Mouse (Mus musculus): ENCODE measurements at regions not wholly inside any gene's neighbourhood (a gene's known extent, or its start where the extent isn't known, plus 50 kb on each side); places are given as distances from the start of the nearest gene placed in this dataset.

DNA sequence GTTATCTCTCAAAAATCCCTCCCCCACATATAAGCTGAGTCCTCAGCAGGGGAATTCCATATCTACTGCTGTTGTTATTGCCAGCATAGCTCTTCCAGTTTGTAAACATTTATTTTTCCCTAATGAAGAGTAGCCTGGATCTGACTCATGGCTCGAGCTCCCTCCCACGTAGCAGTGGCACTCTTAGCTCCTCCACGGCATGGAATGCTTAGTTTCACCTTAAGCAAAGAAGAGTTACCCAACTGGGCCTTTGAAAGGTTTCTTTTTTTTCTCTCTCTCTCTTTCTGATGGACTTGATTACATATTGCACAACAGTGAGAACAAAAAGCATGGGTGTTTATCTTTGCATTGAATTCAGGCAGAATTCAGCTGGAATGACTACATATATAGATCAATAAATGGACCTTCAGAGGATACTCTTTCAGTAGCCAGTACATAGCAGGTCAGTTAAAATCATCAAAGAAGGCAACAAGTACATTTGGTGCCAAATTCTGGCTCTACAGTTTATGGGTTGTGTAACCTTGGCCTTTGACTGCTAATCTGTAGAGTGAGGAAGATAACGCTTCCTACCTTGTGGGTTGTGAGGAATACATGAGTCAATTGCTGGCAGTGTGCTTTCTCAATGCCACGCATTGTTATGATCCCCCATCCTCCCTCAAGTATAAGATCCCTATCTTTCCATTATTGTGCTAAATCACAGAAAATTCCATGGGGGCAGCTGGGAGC is 126.2 kb upstream of the Acsl4 start:
- Histone ChIP-seq H3K4me2 (replicated peaks) (no peak overlapping the region), H3K27ac (no peak overlapping the region), H3K4me3 (replicated peaks) (no peak overlapping the region), H3K27me3 (replicated peaks) (no peaks in the 10 kb centered on the region), H3K36me3 (no peaks in the 10 kb centered on the region), H3K9ac (no peak overlapping the region), H3K4me1 (replicated peaks) (no peaks in the 10 kb centered on the region), H3K9me3 (no peaks in the 10 kb centered on the region)
- WGBS: 71% methylated on average over 5 of the region's 5 CpGs
- no peak for ATAC-seq

DNA sequence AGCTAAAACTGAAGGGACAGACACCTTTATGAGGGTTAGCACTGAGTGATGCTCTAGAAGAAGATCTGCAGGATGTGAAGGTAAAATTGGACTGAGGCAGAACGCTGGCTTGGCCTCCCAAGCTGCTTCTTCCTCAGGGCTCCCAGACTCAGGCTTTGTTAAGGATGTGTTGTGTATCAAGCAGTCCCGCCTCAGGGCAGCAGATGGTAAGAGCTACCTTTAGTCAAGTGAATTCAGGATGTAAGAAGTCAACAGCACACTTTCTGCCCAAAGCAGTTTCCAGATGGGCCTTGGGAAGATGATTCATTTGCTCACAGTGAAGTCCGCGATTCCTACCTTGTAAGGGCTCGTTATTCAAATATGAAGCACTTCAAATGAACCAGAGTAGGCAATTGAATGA is 126.9 kb upstream of the Acsl4 start:
- Histone ChIP-seq H3K4me1 (replicated peaks) (no peaks in the 10 kb centered on the region), H3K9me3 (no peaks in the 10 kb centered on the region), H3K27me3 (replicated peaks) (no peaks in the 10 kb centered on the region), H3K27ac (no peak overlapping the region), H3K4me3 (replicated peaks) (no peak overlapping the region), H3K36me3 (no peaks in the 10 kb centered on the region), H3K9ac (no peak overlapping the region), H3K4me2 (replicated peaks) (no peak overlapping the region)
- ATAC-seq: no peak
- 84% methylated on average over 5 of the region's 5 CpGs for WGBS

DNA sequence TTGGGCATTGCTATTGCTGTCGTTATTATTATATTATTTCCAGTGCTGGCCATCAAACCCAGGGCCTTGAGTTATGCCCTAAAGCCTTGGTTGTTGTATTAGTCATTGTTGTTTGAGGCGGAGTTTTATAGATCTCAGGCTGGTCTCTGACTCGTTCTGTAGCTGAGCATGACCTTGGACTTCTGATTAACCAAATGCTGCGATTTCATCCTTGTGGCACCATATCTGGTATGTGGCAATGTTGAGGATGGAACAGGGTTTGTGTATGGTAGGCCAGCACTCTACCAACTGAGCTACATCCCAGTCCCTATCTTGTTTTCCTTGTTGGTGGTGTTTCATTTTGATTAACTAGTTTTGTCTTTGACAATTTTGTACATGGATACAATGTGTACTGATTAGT is 130.7 kb upstream of the Acsl4 start:
- 66% methylated on average over 4 of the region's 4 CpGs for WGBS
- ATAC-seq: no peak
- H3K9ac ChIP-seq: no peak overlapping the region

DNA sequence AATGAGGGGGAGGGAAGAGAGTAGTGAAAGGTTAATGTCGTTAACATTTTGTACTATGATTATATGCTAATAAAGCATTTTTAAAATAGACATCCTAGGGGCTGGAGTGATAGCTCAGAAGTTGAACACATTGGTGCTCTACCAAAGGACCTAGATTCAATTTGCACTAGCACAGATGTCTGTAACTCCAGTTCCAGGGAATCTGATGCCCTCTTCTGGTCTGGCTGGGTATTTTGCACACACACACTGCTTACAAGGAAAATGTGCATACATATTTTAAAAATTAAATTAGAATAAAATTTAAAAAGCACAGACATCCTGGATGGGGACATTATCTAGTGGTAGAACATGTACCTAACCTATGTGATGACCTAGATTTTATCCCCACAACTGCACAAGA is 136.6 kb upstream of the Acsl4 start:
- no peaks in the 10 kb centered on the region for H3K4me1 ChIP-seq (replicated peaks)
- no peaks in the 10 kb centered on the region for H3K27me3 ChIP-seq (replicated peaks)
- no peak overlapping the region for H3K9ac ChIP-seq
- H3K4me3 ChIP-seq (replicated peaks): no peak overlapping the region
- no peak for ATAC-seq
- H3K27ac ChIP-seq: no peak overlapping the region
- no peaks in the 10 kb centered on the region for H3K9me3 ChIP-seq
- H3K4me2 ChIP-seq (replicated peaks): no peak overlapping the region
- no peaks in the 10 kb centered on the region for H3K36me3 ChIP-seq
- WGBS: 46% methylated on average over 1 of the region's 1 CpGs

More for the DNA sequence above, 130.7 kb upstream of the Acsl4 start:
- Histone ChIP-seq H3K4me3 (replicated peaks) (no peak overlapping the region), H3K9me3 (no peaks in the 10 kb centered on the region), H3K4me2 (replicated peaks) (no peak overlapping the region), H3K4me1 (replicated peaks) (no peaks in the 10 kb centered on the region), H3K36me3 (no peaks in the 10 kb centered on the region), H3K27me3 (replicated peaks) (no peaks in the 10 kb centered on the region), H3K27ac (no peak overlapping the region)

DNA sequence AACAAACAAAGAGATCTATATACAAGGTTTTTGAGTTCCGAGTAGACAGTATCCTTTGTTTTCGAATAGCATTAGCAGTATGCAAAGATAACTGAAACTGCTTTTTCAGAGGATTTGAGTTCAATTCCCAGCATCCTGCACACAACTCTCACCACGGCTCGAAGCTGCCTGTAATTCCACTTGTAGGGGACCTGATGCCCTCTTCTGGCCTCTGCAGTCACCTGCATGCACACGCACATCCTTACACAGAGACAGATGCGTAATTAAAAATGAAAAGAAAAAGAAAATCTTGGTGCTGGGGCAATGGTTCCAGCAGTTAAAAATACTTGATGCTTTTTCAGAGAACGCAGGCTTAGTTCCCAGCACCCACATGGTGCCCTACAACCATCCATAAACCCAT is 139.6 kb upstream of the Acsl4 start:
- Histone ChIP-seq H3K4me2 (replicated peaks) (no peak overlapping the region), H3K9me3 (no peaks in the 10 kb centered on the region), H3K27me3 (replicated peaks) (no peaks in the 10 kb centered on the region), H3K9ac (no peak overlapping the region), H3K4me1 (replicated peaks) (no peaks in the 10 kb centered on the region), H3K27ac (no peak overlapping the region), H3K4me3 (replicated peaks) (no peak overlapping the region), H3K36me3 (no peaks in the 10 kb centered on the region)
- no peak for ATAC-seq
- WGBS: 63% methylated on average over 7 of the region's 7 CpGs

DNA sequence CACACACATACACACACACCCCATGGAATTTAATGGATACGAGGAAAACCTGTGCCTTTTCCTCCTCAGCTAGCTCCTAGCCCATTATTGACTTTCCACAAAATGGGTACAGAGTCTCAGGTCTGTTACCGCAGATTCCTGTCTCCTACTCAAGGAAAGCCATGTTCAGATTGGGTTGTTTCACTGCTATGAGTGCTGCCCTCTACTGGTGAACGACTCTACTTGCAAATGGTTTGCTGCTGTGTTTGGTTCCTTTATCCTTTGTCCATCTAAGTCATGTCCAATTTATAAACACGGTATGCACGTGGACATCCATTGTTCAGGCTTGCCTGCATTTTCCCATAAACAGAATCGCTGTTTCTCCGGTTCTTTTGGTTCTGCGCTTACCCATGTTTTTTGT is 144.4 kb upstream of the Acsl4 start:
- ATAC-seq: no peak
- no peaks in the 10 kb centered on the region for H3K27me3 ChIP-seq (replicated peaks)
- no peak overlapping the region for H3K4me2 ChIP-seq (replicated peaks)
- H3K9me3 ChIP-seq: no peaks in the 10 kb centered on the region
- no peak overlapping the region for H3K27ac ChIP-seq
- no peaks in the 10 kb centered on the region for H3K36me3 ChIP-seq
- no peak overlapping the region for H3K4me3 ChIP-seq (replicated peaks)
- WGBS: 40% methylated on average over 8 of the region's 8 CpGs
- no peaks in the 10 kb centered on the region for H3K4me1 ChIP-seq (replicated peaks)
- H3K9ac ChIP-seq: no peak overlapping the region

DNA sequence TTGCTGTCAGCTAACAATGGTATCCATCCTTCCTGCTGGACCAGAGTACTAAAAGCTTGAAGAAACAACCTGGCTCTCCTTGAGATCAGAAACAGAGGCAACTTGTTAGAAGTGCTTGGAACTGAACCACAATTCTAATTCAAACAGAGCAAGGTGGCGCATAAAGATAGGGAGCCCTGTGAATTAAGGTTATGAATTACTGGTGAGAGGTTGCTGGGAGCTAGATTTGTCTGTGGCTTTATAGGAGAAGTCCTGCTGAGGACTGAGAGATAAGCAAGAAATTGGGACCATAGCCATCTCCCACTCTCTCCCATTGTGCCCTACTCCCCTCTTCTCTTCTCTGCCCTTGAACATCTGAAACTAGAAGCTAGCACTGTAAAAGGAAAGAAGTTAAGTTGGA is 145.2 kb upstream of the Acsl4 start:
- Histone ChIP-seq H3K4me1 (replicated peaks) (no peaks in the 10 kb centered on the region), H3K27ac (no peak overlapping the region), H3K36me3 (no peaks in the 10 kb centered on the region), H3K27me3 (replicated peaks) (no peaks in the 10 kb centered on the region), H3K4me3 (replicated peaks) (no peak overlapping the region), H3K4me2 (replicated peaks) (no peak overlapping the region), H3K9ac (no peak overlapping the region), H3K9me3 (no peaks in the 10 kb centered on the region)
- 100% methylated on average over 1 of the region's 1 CpGs for WGBS
- ATAC-seq: no peak

DNA sequence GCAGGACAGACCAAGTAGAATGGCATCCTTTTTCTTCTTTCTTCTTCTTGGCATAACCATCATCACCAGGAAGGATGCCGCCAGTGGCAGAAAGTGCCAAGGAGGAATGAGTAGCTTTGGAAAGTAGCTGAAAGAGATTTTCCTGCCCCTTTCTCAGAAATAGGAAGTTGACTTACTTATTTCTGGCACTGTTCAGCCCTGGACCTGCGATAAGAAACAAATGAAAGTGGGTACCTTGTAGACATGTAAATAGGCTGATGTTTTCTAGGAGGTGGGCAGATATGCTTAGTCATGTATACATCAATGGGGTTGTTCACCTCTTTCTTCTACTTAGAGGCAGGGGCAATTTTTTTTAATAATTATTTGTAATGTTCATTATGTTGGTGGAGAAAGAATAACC is 145.3 kb upstream of the Tmem164 start:
- Histone ChIP-seq H3K4me3 (replicated peaks) (no peak overlapping the region), H3K36me3 (no peaks in the 10 kb centered on the region), H3K4me1 (replicated peaks) (no peaks in the 10 kb centered on the region), H3K27ac (no peak overlapping the region), H3K9ac (no peak overlapping the region), H3K9me3 (no peaks in the 10 kb centered on the region), H3K4me2 (replicated peaks) (no peak overlapping the region), H3K27me3 (replicated peaks) (no peaks in the 10 kb centered on the region)
- WGBS: 90% methylated on average over 2 of the region's 2 CpGs
- no peak for ATAC-seq

DNA sequence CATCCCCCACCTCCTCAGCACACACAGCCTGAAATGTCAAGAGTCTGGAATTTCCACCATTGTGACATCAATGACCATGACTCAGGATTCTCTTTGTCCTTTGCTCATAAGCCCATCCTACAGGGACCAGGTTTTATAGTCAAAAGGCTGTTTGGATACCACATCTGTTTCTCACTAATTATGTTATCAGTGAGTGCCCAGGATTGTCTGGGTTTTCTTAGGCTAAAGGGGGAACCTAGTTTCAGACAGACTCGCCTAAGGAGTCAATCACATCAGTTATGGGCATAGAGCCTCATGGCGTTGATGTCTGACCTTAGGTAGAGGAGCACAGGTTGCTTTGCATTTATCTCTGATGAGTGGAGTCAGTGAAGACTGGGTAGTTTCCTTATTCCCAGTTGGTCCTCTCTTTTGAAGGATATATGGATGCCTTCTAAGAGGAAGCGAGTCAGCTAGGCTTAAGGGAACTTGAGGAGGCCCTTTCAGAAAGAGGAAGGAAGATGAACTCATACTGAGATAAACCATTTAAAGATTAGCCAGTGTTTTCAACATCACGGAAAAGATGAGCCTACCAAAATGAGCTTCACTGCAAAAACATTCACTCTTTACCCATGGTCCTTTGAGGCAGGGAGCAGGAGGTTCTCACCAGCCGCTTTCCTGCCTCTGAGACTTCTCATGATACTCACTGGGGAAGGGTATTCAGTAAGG is 143.8 kb upstream of the Tmem164 start:
- no peak overlapping the region for H3K4me2 ChIP-seq (replicated peaks)

DNA sequence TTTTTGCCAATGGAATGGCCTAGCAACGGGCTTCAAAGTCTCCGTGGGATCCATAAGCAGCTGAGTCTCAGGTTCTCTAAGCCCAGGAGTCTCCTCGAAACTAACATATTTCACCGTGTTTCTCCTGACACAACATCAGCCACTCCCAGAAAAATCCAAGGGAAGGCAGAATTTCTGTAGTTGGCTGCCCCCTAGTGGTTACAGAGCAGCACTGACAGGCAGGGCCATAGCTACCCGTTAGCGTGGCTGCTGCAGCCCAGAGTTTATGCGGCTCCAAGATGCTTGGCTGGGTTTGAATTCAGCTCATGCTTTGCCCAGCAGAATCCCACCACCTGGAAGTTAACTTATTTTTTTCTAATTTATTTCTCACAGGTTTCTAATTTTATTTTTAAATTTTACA is 140.9 kb upstream of the Tmem164 start:
- no peaks in the 10 kb centered on the region for H3K36me3 ChIP-seq
- H3K4me3 ChIP-seq (replicated peaks): no peak overlapping the region
- no peaks in the 10 kb centered on the region for H3K9me3 ChIP-seq
- WGBS: 13% methylated on average over 7 of the region's 7 CpGs
- no peaks in the 10 kb centered on the region for H3K27me3 ChIP-seq (replicated peaks)
- no peaks in the 10 kb centered on the region for H3K4me1 ChIP-seq (replicated peaks)
- no peak overlapping the region for H3K9ac ChIP-seq
- no peak overlapping the region for H3K27ac ChIP-seq
- no peak overlapping the region for H3K4me2 ChIP-seq (replicated peaks)
- peak; percentile 66 for ATAC-seq

More for the DNA sequence above, 143.8 kb upstream of the Tmem164 start:
- no peaks in the 10 kb centered on the region for H3K27me3 ChIP-seq (replicated peaks)
- no peak for ATAC-seq
- H3K4me1 ChIP-seq (replicated peaks): no peaks in the 10 kb centered on the region
- no peaks in the 10 kb centered on the region for H3K36me3 ChIP-seq
- no peak overlapping the region for H3K4me3 ChIP-seq (replicated peaks)
- H3K27ac ChIP-seq: no peak overlapping the region
- no peak overlapping the region for H3K9ac ChIP-seq
- no peaks in the 10 kb centered on the region for H3K9me3 ChIP-seq
- 78% methylated on average over 5 of the region's 5 CpGs for WGBS

DNA sequence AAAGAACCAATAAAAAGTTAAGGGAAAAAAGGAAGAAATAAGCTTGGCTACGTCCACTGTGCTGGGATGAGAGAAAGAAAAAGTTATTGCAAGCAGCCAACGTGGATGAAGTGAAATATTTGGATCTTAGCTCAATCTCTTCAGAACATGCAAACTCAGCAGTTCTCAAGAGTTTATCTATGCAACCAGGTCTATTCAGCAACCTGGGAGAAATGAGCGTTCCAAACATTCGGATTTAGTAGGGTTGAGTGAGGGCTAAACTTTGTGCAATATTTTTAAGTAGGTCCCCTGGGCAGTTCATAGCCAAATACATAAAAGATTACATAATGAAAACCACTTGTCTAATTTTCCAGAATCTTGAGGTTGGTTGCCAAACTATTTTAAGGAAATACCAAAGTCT is 129.0 kb upstream of the Tmem164 start:
- ATAC-seq: no peak
- Histone ChIP-seq H3K4me1 (replicated peaks) (no peaks in the 10 kb centered on the region), H3K9me3 (no peaks in the 10 kb centered on the region), H3K27me3 (replicated peaks) (no peaks in the 10 kb centered on the region), H3K9ac (no peak overlapping the region), H3K4me2 (replicated peaks) (no peak overlapping the region), H3K4me3 (replicated peaks) (no peak overlapping the region), H3K27ac (no peak overlapping the region), H3K36me3 (no peaks in the 10 kb centered on the region)
- WGBS: 75% methylated on average over 4 of the region's 4 CpGs

DNA sequence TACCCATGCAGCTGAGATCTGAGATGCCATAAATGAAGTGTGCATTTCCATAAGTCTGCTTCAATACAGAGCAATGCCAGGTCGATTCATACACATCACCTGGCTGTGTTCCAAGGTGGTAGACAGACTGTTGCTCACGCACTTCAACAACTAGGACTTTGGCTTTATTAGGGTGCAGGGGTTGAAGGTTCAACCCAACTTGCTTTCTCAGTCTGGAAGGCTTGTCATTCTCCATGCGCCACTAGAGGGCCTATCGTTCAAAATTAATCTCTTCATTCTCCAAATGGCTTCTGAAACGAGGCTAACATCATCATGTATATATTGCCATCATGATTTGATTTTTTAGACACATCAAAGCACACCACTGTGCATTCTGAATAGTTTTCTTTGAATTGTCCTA is 127.0 kb upstream of the Tmem164 start:
- H3K36me3 ChIP-seq: no peaks in the 10 kb centered on the region
- H3K27me3 ChIP-seq (replicated peaks): no peaks in the 10 kb centered on the region
- 19% methylated on average over 5 of the region's 5 CpGs for WGBS
- no peak overlapping the region for H3K4me3 ChIP-seq (replicated peaks)
- peak; percentile 72 for ATAC-seq
- no peaks in the 10 kb centered on the region for H3K9me3 ChIP-seq
- no peak overlapping the region for H3K27ac ChIP-seq
- no peak overlapping the region for H3K9ac ChIP-seq
- H3K4me1 ChIP-seq (replicated peaks): no peaks in the 10 kb centered on the region
- no peak overlapping the region for H3K4me2 ChIP-seq (replicated peaks)

DNA sequence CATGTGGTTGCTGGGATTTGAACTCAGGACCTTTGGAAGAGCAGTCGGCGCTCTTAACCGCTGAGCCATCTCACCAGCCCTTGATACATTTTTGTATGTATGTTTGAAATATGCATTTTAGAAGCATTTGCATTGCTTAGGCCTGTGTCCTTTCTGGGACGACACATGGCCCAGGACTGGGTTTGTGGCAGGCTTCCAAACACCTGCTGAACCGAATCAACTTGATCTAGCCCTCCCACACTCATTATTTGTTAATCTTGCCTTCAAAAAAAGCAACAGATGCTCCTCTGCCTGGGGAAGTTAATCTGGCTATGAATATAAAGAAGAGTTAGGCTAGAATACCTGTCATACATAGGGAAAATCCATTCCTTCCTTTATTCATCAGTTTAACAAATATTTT is 123.7 kb upstream of the Tmem164 start:
- Histone ChIP-seq H3K27me3 (replicated peaks) (no peaks in the 10 kb centered on the region), H3K4me3 (replicated peaks) (no peak overlapping the region), H3K36me3 (no peaks in the 10 kb centered on the region), H3K9ac (no peak overlapping the region), H3K27ac (no peak overlapping the region), H3K4me2 (replicated peaks) (no peak overlapping the region), H3K9me3 (no peaks in the 10 kb centered on the region), H3K4me1 (replicated peaks) (no peaks in the 10 kb centered on the region)
- 75% methylated on average over 5 of the region's 5 CpGs for WGBS
- no peak for ATAC-seq

Data from intestine, embryonic 15.5 days (tissue).